Mouse (Mus musculus): ENCODE results near the gene Mfsd6. TPM values are rescaled to one million over a fixed set of nuclear protein-coding genes. Genes with fewer than 3 reads are reported as not detected.

The Mfsd6 gene
- polyA plus RNA-seq, 2 experiments = 0.47 to 0.52 TPM

DNA sequence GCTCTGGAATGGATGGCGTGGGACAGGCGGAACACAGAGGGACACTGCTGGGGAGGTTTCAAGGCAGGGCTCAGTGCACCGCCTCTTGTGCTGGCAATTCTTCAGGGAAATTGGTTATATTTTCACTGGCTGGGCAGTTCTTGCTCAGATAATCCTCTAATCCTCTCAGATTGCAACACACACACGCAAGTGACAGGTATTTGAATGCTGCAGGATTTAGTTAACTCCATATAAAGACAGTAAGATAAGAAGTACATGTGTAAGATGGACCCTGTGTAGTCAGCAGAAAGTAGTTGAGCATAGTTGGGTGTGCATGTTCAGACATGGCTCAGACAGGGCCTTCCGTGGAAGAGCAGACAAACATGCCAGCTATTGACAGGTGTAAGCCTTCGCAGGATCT is 93.0 kb downstream of the Mfsd6 start:
- H3K36me3 ChIP-seq (replicated peaks; ENCODE audit: control insufficient read depth, insufficient read depth, low read depth) = no peaks in the 10 kb centered on the region
- H3K9me3 ChIP-seq (ENCODE audit: control insufficient read depth, low read length) = no peaks in the 10 kb centered on the region
- no peak overlapping the region for H3K4me3 ChIP-seq (ENCODE audit: insufficient read depth in 1 of 2, low read depth in 2 of 2, low read length in 2 of 2)
- WGBS (ENCODE audit: insufficient replicate concordance) = 82% methylated on average over 6 of the region's 6 CpGs
- H3K27me3 ChIP-seq (ENCODE audit: control insufficient read depth, insufficient read depth, low read length) = no peaks in the 10 kb centered on the region
- no peak overlapping the region for H3K4me2 ChIP-seq (ENCODE audit: low read depth)
- TF ChIP-seq EP300 (IDR thresholded peaks at IDR 0.05; ENCODE audit: low read depth) (no peak), CTCF (IDR thresholded peaks at IDR 0.05; ENCODE audit: low read depth) (no peak)
- H3K9ac ChIP-seq (replicated peaks) = no peak overlapping the region
- ATAC-seq (ENCODE audit: insufficient read depth) = no peak
- no peak overlapping the region for H3K27ac ChIP-seq
- no peak for DNase-seq (ENCODE audit: low read depth in 3 of 3, low spot score in 3 of 3)
- H3K4me1 ChIP-seq (replicated peaks; ENCODE audit: control insufficient read depth in 2 of 2, insufficient read depth in 2 of 2, low read length in 1 of 2) = peaks cover 2 to 5% of the 10 kb centered on the region in 2 experiments; a peak in 2 of 4 replicates

DNA sequence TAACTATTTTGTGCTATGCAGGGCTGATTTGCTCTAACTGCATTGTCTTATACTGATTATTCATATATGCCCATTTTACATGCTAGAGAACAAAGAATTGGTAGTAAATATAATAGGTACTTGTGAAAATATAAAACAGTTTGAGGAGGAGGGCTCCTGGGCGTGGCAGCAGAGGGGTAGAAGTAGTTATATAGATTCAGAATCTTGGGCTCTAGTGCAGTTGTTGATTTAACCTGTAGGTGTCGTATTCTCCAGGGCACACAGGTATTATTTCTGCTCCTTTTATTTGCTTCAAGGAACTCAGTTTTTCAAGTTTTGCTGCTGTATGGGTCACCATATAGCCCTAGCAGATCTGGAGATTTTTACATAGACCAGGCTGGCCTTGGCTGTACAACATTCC is 95.7 kb downstream of the Mfsd6 start:
- Histone ChIP-seq H3K4me2 (ENCODE audit: low read depth) (peak overlapping the region; percentile 71), H3K27me3 (ENCODE audit: control insufficient read depth, insufficient read depth, low read length) (no peaks in the 10 kb centered on the region), H3K4me3 (ENCODE audit: insufficient read depth in 1 of 2, low read depth in 2 of 2, low read length in 2 of 2) (peak overlapping the region in 1 of 2 experiments; percentile 96; a peak in 2 of 4 replicates), H3K4me1 (replicated peaks; ENCODE audit: control insufficient read depth in 2 of 2, insufficient read depth in 2 of 2, low read length in 1 of 2) (peaks cover 2 to 5% of the 10 kb centered on the region in 2 experiments; a peak in 2 of 4 replicates), H3K36me3 (replicated peaks; ENCODE audit: control insufficient read depth, insufficient read depth, low read depth) (no peaks in the 10 kb centered on the region), H3K9me3 (ENCODE audit: control insufficient read depth, low read length) (no peaks in the 10 kb centered on the region), H3K27ac (no peak overlapping the region), H3K9ac (replicated peaks) (no peak overlapping the region)
- 50% methylated on average over 2 of the region's 2 CpGs for WGBS (ENCODE audit: insufficient replicate concordance)
- ATAC-seq (ENCODE audit: insufficient read depth) (no peak), DNase-seq (ENCODE audit: low read depth in 3 of 3, low spot score in 3 of 3) (no peak)
- TF ChIP-seq EP300 (IDR thresholded peaks at IDR 0.05; ENCODE audit: low read depth) = no peak
- 0 out of 2 replicates have a peak, but pooled peaks have one; percentile 21 for TF ChIP-seq CTCF (IDR thresholded peaks at IDR 0.05; ENCODE audit: low read depth)

DNA sequence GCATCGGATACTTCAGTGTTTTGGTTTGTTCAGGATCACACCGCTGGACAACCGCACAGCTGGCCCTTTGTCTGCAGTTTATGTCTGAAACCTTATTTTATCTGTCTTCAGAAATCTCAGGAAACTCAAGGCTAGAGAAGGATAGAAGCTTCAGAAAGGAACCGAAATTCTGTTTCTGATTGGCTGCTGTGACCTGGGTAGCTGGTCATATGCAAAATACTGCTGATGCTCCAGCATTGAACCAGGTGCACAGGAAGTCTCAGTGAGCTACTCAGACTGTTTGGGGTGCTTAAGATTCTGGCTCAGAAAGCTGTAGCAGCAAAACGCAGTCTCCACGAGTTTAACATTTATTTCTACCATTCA is 96.3 kb downstream of the Mfsd6 start:
- Histone ChIP-seq H3K9ac (replicated peaks) (peak overlapping the region; percentile 83), H3K27ac (no peak overlapping the region), H3K4me2 (ENCODE audit: low read depth) (peak overlapping the region; percentile 71), H3K9me3 (ENCODE audit: control insufficient read depth, low read length) (no peaks in the 10 kb centered on the region), H3K27me3 (ENCODE audit: control insufficient read depth, insufficient read depth, low read length) (no peaks in the 10 kb centered on the region), H3K4me3 (ENCODE audit: insufficient read depth in 1 of 2, low read depth in 2 of 2, low read length in 2 of 2) (peak overlapping the region; percentile 94 to 96), H3K36me3 (replicated peaks; ENCODE audit: control insufficient read depth, insufficient read depth, low read depth) (no peaks in the 10 kb centered on the region), H3K4me1 (replicated peaks; ENCODE audit: control insufficient read depth in 2 of 2, insufficient read depth in 2 of 2, low read length in 1 of 2) (peaks cover 2 to 5% of the 10 kb centered on the region in 2 experiments; a peak in 2 of 4 replicates)
- no peak for TF ChIP-seq CTCF (IDR thresholded peaks at IDR 0.05; ENCODE audit: low read depth)
- DNase-seq (ENCODE audit: low read depth in 3 of 3, low spot score in 3 of 3) = peak; percentile 20 to 46 (median 24)
- ATAC-seq (ENCODE audit: insufficient read depth) = peak; percentile 81
- WGBS (ENCODE audit: insufficient replicate concordance) = under 1% methylated on average over 6 of the region's 6 CpGs

DNA sequence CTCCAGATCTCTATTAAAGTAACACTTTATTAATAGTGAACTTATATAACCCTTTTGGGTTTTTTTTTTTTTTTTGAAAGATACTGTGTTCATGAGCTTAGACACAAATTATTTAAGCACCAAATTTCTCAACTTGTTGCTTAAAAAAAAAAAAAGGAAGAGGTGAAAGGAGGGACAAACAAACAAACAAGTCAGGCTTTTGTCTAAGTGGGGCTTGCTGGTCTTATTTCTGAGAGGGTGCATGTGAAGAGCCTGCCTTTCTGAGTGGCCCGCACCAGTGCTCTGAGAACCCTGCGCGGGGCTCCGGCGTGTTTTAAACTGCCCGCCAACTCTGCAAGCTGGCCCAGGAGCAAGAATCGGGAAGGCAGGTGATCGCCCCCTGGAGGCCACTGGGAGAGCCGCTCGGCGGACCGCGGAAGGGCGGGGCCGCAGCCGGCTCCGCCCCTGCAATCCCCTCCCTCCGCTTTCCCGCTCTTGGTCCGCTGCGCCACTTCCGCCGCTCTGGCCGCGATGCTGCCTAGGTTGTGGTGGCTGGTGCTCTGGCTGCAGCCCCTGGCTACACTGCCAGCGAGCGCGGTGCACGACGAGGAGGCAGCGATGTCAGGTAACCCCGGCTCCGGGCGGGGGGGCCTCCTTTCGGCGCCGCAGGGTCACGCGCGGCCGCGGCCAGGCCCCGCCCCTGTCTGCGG is 96.9 kb downstream of the Mfsd6 start, which contains the start of gene Nemp2:
TSS of gene Nemp2 (plus strand) at position 456 of the 689 bp plus-strand sequence.
- peaks cover 2 to 5% of the 10 kb centered on the region in 2 experiments; a peak in 2 of 4 replicates for H3K4me1 ChIP-seq (replicated peaks; ENCODE audit: control insufficient read depth in 2 of 2, insufficient read depth in 2 of 2, low read length in 1 of 2)
- no peak within 1 kb of the TSS for H3K27ac ChIP-seq
- TF ChIP-seq EP300 (IDR thresholded peaks at IDR 0.05; ENCODE audit: low read depth) (no peak), CTCF (IDR thresholded peaks at IDR 0.05; ENCODE audit: low read depth) (peak; percentile 88)
- WGBS (ENCODE audit: insufficient replicate concordance) = under 1% methylated on average over 44 of the region's 44 CpGs
- peak; percentile 88 for ATAC-seq (ENCODE audit: insufficient read depth)
- peak within 1 kb of the TSS; percentile 94 to 96 for H3K4me3 ChIP-seq (ENCODE audit: insufficient read depth in 1 of 2, low read depth in 2 of 2, low read length in 2 of 2)
- peak within 1 kb of the TSS; percentile 83 for H3K9ac ChIP-seq (replicated peaks)
- DNase-seq (ENCODE audit: low read depth in 3 of 3, low spot score in 3 of 3) = peak; percentile 65 to 69 (median 69)
- H3K27me3 ChIP-seq (ENCODE audit: control insufficient read depth, insufficient read depth, low read length) = no peaks in the 10 kb centered on the region
- peak within 1 kb of the TSS; percentile 71 for H3K4me2 ChIP-seq (ENCODE audit: low read depth)
- H3K36me3 ChIP-seq (replicated peaks; ENCODE audit: control insufficient read depth, insufficient read depth, low read depth) = no peaks in the 10 kb centered on the region
- no peaks in the 10 kb centered on the region for H3K9me3 ChIP-seq (ENCODE audit: control insufficient read depth, low read length)

DNA sequence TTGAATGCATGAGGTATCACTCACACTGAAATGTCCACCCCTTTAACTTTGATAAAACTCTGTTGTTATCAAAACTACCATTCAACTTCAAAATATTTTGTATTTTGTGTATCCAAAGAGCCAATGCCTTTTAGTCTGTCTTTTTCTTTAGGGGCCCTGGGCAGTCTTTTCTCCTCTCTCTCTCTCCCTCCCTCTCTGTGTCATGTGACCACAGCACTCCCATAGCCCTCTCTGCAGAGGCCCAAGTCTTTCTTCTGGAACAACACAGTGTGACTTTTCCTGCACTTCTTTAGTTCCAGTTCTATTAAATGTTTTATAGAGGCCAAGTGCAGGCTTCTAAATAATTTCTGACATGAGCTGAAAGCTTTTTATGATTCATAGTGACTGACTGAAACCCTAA is 106.8 kb downstream of the Mfsd6 start:
- no peak for DNase-seq (ENCODE audit: low read depth in 3 of 3, low spot score in 3 of 3)
- Histone ChIP-seq H3K9me3 (ENCODE audit: control insufficient read depth, low read length) (no peaks in the 10 kb centered on the region), H3K4me2 (ENCODE audit: low read depth) (no peak overlapping the region), H3K27ac (no peak overlapping the region), H3K4me1 (replicated peaks; ENCODE audit: control insufficient read depth in 2 of 2, insufficient read depth in 2 of 2, low read length in 1 of 2) (no peaks in the 10 kb centered on the region), H3K27me3 (ENCODE audit: control insufficient read depth, insufficient read depth, low read length) (no peaks in the 10 kb centered on the region), H3K4me3 (ENCODE audit: insufficient read depth in 1 of 2, low read depth in 2 of 2, low read length in 2 of 2) (no peak overlapping the region), H3K9ac (replicated peaks) (no peak overlapping the region), H3K36me3 (replicated peaks; ENCODE audit: control insufficient read depth, insufficient read depth, low read depth) (no peaks in the 10 kb centered on the region)
- ATAC-seq (ENCODE audit: insufficient read depth) = no peak
- TF ChIP-seq CTCF (IDR thresholded peaks at IDR 0.05; ENCODE audit: low read depth) (no peak), EP300 (IDR thresholded peaks at IDR 0.05; ENCODE audit: low read depth) (no peak)
